Comparison of ENCODE assay signal across 8 mouse cellular contexts in genomic region chr16:37682309-37682975, GRCm38 (mm10). TPM values are rescaled to one million over a fixed set of nuclear protein-coding genes. Genes with fewer than 3 reads are reported as not detected.
DNase-seq lines count a peak whose midpoint lies in the region; ATAC-seq and TF ChIP-seq lines count a peak whose summit lies in the region.

No protein-coding gene starts in this region.

- TF ChIP-seq POLR2A in lung, adult 2 months (IDR thresholded peaks at IDR 0.05; ENCODE audit: borderline replicate concordance, extremely low read depth, low read depth, low read length) = no peak

- peaks cover 20% of the 10 kb centered on the region for H3K27me3 ChIP-seq in G1E (ENCODE audit: insufficient read depth, low read length)
- no peaks in the 10 kb centered on the region for H3K27me3 ChIP-seq in forebrain, embryonic 14.5 days (replicated peaks; ENCODE audit: control insufficient read depth, insufficient read depth, low read length)
- no peaks in the 10 kb centered on the region for H3K27me3 ChIP-seq in heart, postnatal 0 days (ENCODE audit: control insufficient read depth, insufficient read depth, low read length)

- no peak overlapping the region for H3K9ac ChIP-seq in forebrain, embryonic 14.5 days (ENCODE audit: low read length)
- H3K9ac ChIP-seq in heart, postnatal 0 days (replicated peaks; ENCODE audit: low read depth, low read length) = no peak overlapping the region

- H3K4me1 ChIP-seq in G1E (ENCODE audit: insufficient read depth, low read depth, low read length) = peaks cover 56% of the 10 kb centered on the region
- peaks cover 12% of the 10 kb centered on the region for H3K4me1 ChIP-seq in forebrain, embryonic 14.5 days (ENCODE audit: control insufficient read depth, insufficient read depth, low read length)
- H3K4me1 ChIP-seq in heart, postnatal 0 days (ENCODE audit: control insufficient read depth, insufficient read depth) = peaks cover 25% of the 10 kb centered on the region
- peaks cover 13% of the 10 kb centered on the region for H3K4me1 ChIP-seq in lung, adult 2 months (ENCODE audit: control insufficient read depth, insufficient read depth, low read length)

- H3K27ac ChIP-seq in forebrain, embryonic 14.5 days (ENCODE audit: low read depth, low read length) = peak overlapping the region; percentile 89; the same call in 1 of the 2 replicates
- H3K27ac ChIP-seq in heart, postnatal 0 days (ENCODE audit: low read depth) = peak overlapping the region; percentile 82; the same call in 1 of the 2 replicates

- no peaks in the 10 kb centered on the region for H3K36me3 ChIP-seq in G1E (replicated peaks)
- no peaks in the 10 kb centered on the region for H3K36me3 ChIP-seq in forebrain, embryonic 14.5 days (ENCODE audit: control insufficient read depth, insufficient read depth, low read length)
- H3K36me3 ChIP-seq in heart, postnatal 0 days (replicated peaks; ENCODE audit: control insufficient read depth, insufficient read depth, low read length) = no peaks in the 10 kb centered on the region

- H3K4me2 ChIP-seq in forebrain, embryonic 14.5 days (ENCODE audit: low read length) = no peak overlapping the region; the same call in 1 of the 2 replicates
- H3K4me2 ChIP-seq in heart, postnatal 0 days (ENCODE audit: low read depth, low read length) = peak overlapping the region; percentile 66; the same call in 1 of the 2 replicates

- peak; percentile 16 for DNase-seq in G1E (ENCODE audit: low spot score)
- peak; percentile 85 for DNase-seq in cerebellum, adult 11 months
- peak; percentile 80 for DNase-seq in forebrain, embryonic 14.5 days (ENCODE audit: low spot score)
- peak; percentile 77 for DNase-seq in heart, postnatal 0 days (ENCODE audit: low spot score)
- peak; percentile 93 for DNase-seq in kidney, postnatal 4 days
- DNase-seq in lung, adult 2 months = peak; percentile 72
- peak; percentile 64 for DNase-seq in ovary, adult 18-20 months (ENCODE audit: low spot score)
- peak; percentile 19 to 69 for DNase-seq in thymus, postnatal 10 days (ENCODE audit: low spot score in 2 of 2)

- H3K4me3 ChIP-seq in G1E (ENCODE audit: low read depth, low read length) = no peak overlapping the region
- no peak overlapping the region for H3K4me3 ChIP-seq in forebrain, embryonic 14.5 days (ENCODE audit: low read depth, low read length)
- H3K4me3 ChIP-seq in heart, postnatal 0 days (ENCODE audit: low read depth, low read length) = no peak overlapping the region
- no peak overlapping the region for H3K4me3 ChIP-seq in lung, adult 2 months (replicated peaks; ENCODE audit: extremely low read depth, low read depth, low read length)

- TF ChIP-seq EP300 in heart, postnatal 0 days (IDR thresholded peaks at IDR 0.05; ENCODE audit: low read depth) = no peak

- TF ChIP-seq CTCF in G1E (IDR thresholded peaks at IDR 0.05; ENCODE audit: low read depth, low read length) = peak; percentile 78
- peak; percentile 89 for TF ChIP-seq CTCF in heart, postnatal 0 days (IDR thresholded peaks at IDR 0.05; ENCODE audit: low read depth)
- peak; percentile 78 for TF ChIP-seq CTCF in lung, adult 2 months (IDR thresholded peaks at IDR 0.05; ENCODE audit: insufficient read depth, low read length)

- no peaks in the 10 kb centered on the region for H3K9me3 ChIP-seq in G1E (replicated peaks)
- H3K9me3 ChIP-seq in forebrain, embryonic 14.5 days (replicated peaks; ENCODE audit: control insufficient read depth, low read length) = no peaks in the 10 kb centered on the region
- no peaks in the 10 kb centered on the region for H3K9me3 ChIP-seq in heart, postnatal 0 days (replicated peaks; ENCODE audit: control insufficient read depth, low read length)

- no peak for ATAC-seq in G1E (ENCODE audit: extremely low read depth, insufficient number of reproducible peaks, low FRiP score, poor library complexity, severe bottlenecking)
- ATAC-seq in forebrain, embryonic 14.5 days = peak; percentile 47
- peak; percentile 50 for ATAC-seq in heart, postnatal 0 days (ENCODE audit: insufficient read depth, low read depth)

- WGBS in forebrain, embryonic 14.5 days = 51% methylated on average over 7 of the region's 7 CpGs
- WGBS in heart, postnatal 0 days = 36% methylated on average over 7 of the region's 7 CpGs
- WGBS in lung, adult 2 months = 32% methylated on average over 7 of the region's 7 CpGs

RNA-seq across cellular contexts. Expression of gene Ndufb4, which starts 28.2 kb away (rescaled TPM):
- total RNA-seq in G1E (2014; fragmentation: Nextera tagmentation) = 16.8 and 19.0 TPM in 2 replicates
- total RNA-seq in G1E (2017) = 29.3 and 34.9 TPM in 2 replicates
- 37.1 and 48.3 TPM in 2 replicates for polyA plus RNA-seq in G1E (2012)
- polyA plus RNA-seq in forebrain, embryonic 14.5 days (2014; fragmentation: Nextera tagmentation; extraction: Ambion mirVana) = 66.3 and 71.1 TPM in 2 replicates
- 98.7 and 107 TPM in 2 replicates for total RNA-seq in heart, postnatal 0 days (2014; rRNA removed; ENCODE audit: low replicate concordance)
- polyA plus RNA-seq in heart, postnatal 0 days (2015; fragmentation: Nextera tagmentation; extraction: Ambion mirVana) = 242 and 274 TPM in 2 replicates
- 48.9 and 56.6 TPM in 2 replicates for polyA plus RNA-seq in lung, adult 2 months (2012; rRNA removed)

Comparison
In these comparisons a context has a peak if more than half of its experiments do, and no peak if none do; other contexts are left out.
1. DNase-seq: peak in every context shown above with its lines; median percentile 93 in kidney, postnatal 4 days; 85 in cerebellum, adult 11 months; 80 in forebrain, embryonic 14.5 days; 77 in heart, postnatal 0 days; 72 in lung, adult 2 months; 64 in ovary, adult 18-20 months; 44 in thymus, postnatal 10 days; 16 in G1E.